Mouse (Mus musculus): ENCODE measurements around the gene 1700034J05Rik. TPM values are rescaled to one million over a fixed set of nuclear protein-coding genes. Genes with fewer than 3 reads are reported as not detected.
A peak's percentile ranks its signal among the peaks of the same experiment; 100 is the strongest.

1700034J05Rik gene
- not detected in 2 replicates for total RNA-seq (2021)
- long read RNA-seq, experiment 1: 0 reads
- long read RNA-seq, experiment 2: 0 reads

- no peak for DNase-seq
Measured at GRCm38 (mm10) chr6:146954258-146954657, at the start of gene 1700034J05Rik. Gene 1700034J05Rik (minus strand): TSS chr6:146954422.

GRCm38 (mm10) chr6:146999755-147000154, 45.5 kb upstream of the 1700034J05Rik start:
- DNase-seq: no peak

GRCm38 (mm10) chr6:146999302-146999701, 45.1 kb upstream of the 1700034J05Rik start:
- DNase-seq: no peak

GRCm38 (mm10) chr6:146998710-146999109, 44.5 kb upstream of the 1700034J05Rik start:
- no peak for DNase-seq

GRCm38 (mm10) chr6:146997006-146997405, 42.8 kb upstream of the 1700034J05Rik start:
- no peak for DNase-seq

- no peak for DNase-seq
Measured at GRCm38 (mm10) chr6:146995878-146996277, 41.7 kb upstream of the 1700034J05Rik start.

GRCm38 (mm10) chr6:146995391-146995790, 41.2 kb upstream of the 1700034J05Rik start:
- DNase-seq: no peak

- peak; percentile 78 for DNase-seq
Measured at GRCm38 (mm10) chr6:146994236-146994635, 40.0 kb upstream of the 1700034J05Rik start.

- no peak for DNase-seq
Measured at GRCm38 (mm10) chr6:146984569-146984968, 30.3 kb upstream of the 1700034J05Rik start.

- DNase-seq: no peak
Measured at GRCm38 (mm10) chr6:146981249-146981835, 27.1 kb upstream of the 1700034J05Rik start.

- no peak for DNase-seq
Measured at GRCm38 (mm10) chr6:146979953-146980352, 25.7 kb upstream of the 1700034J05Rik start.

- no peak for DNase-seq
Measured at GRCm38 (mm10) chr6:146979115-146979744, 25.0 kb upstream of the 1700034J05Rik start.

- DNase-seq: no peak
Measured at GRCm38 (mm10) chr6:146978691-146979114, 24.5 kb upstream of the 1700034J05Rik start.

- DNase-seq: no peak
Measured at GRCm38 (mm10) chr6:146976446-146976845, 22.2 kb upstream of the 1700034J05Rik start.

GRCm38 (mm10) chr6:146973830-146974229, 19.6 kb upstream of the 1700034J05Rik start:
- DNase-seq: no peak

GRCm38 (mm10) chr6:146973406-146973805, 19.2 kb upstream of the 1700034J05Rik start:
- no peak for DNase-seq

- no peak for DNase-seq
Measured at GRCm38 (mm10) chr6:146972740-146973139, 18.5 kb upstream of the 1700034J05Rik start.

- DNase-seq: peak; percentile 21
Measured at GRCm38 (mm10) chr6:146972009-146972408, 17.8 kb upstream of the 1700034J05Rik start.

GRCm38 (mm10) chr6:146971366-146971765, 17.1 kb upstream of the 1700034J05Rik start:
- no peak for DNase-seq

GRCm38 (mm10) chr6:146970811-146971210, 16.6 kb upstream of the 1700034J05Rik start:
- no peak for DNase-seq

- no peak for DNase-seq
Measured at GRCm38 (mm10) chr6:146967836-146968235, 13.6 kb upstream of the 1700034J05Rik start.

- DNase-seq: no peak
Measured at GRCm38 (mm10) chr6:146966446-146967019, 12.3 kb upstream of the 1700034J05Rik start.

- no peak for DNase-seq
Measured at GRCm38 (mm10) chr6:146965139-146965772, 11.0 kb upstream of the 1700034J05Rik start.
